ENCODE assay signal across 12 mouse cellular contexts in the genomic region with DNA sequence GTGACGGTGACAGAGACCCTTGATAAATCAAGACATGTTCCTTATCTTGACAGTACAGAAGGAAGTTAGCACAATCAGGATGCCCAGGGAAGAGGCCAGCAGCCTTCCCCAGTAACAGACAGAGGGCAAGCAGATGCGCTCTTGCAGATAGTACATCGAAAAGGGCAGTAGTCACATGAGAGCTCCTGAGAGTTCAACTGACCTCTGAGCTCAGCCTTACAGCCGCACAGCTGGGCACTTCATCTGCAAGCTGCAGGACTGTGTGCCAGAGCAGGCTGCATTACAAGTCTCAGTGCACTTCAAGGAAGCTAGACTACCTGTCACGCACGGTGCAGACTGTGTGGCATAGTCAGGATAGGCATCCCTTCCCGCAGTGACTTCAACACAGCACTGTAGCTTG.
DNase-seq lines count a peak whose midpoint lies in the region; ATAC-seq and TF ChIP-seq lines count a peak whose summit lies in the region.
"Had no signal": no experiment of that assay in that cellular context is flagged by ENCODE, and none has a peak within 500 bp of the region (broad histone marks: within the 10 kb centered on the region; RNA-seq: fewer than 3 reads in every experiment).

No protein-coding gene starts in this region.

- TF ChIP-seq CTCF in kidney, postnatal 0 days (IDR thresholded peaks at IDR 0.05; ENCODE audit: low read depth) = no peak

- no peak overlapping the region for H3K4me2 ChIP-seq in neural tube, embryonic 11.5 days (ENCODE audit: low read depth)
- no peak overlapping the region for H3K4me2 ChIP-seq in neural tube, embryonic 15.5 days
- H3K4me2 ChIP-seq in kidney, postnatal 0 days (ENCODE audit: low read length) = no peak overlapping the region
- H3K4me2 ChIP-seq in hindbrain, embryonic 16.5 days (ENCODE audit: low read length) = no peak overlapping the region
- H3K4me2 ChIP-seq: hindbrain, embryonic 15.5 days had no signal

- 74% methylated on average over 7 of the region's 7 CpGs for WGBS in neural tube, embryonic 11.5 days
- WGBS in neural tube, embryonic 15.5 days = 79% methylated on average over 7 of the region's 7 CpGs
- 72% methylated on average over 7 of the region's 7 CpGs for WGBS in kidney, postnatal 0 days
- 72% methylated on average over 7 of the region's 7 CpGs for WGBS in hindbrain, embryonic 16.5 days

- no peaks in the 10 kb centered on the region for H3K27me3 ChIP-seq in neural tube, embryonic 11.5 days (ENCODE audit: control insufficient read depth, insufficient read depth, low read length)
- no peaks in the 10 kb centered on the region for H3K27me3 ChIP-seq in neural tube, embryonic 15.5 days (replicated peaks)
- H3K27me3 ChIP-seq in kidney, postnatal 0 days (ENCODE audit: insufficient read depth, low read length) = no peaks in the 10 kb centered on the region
- H3K27me3 ChIP-seq in hindbrain, embryonic 16.5 days (replicated peaks; ENCODE audit: control insufficient read depth, insufficient read depth, low read length) = no peaks in the 10 kb centered on the region
- H3K27me3 ChIP-seq: hindbrain, embryonic 15.5 days had no signal

- no peaks in the 10 kb centered on the region for H3K4me1 ChIP-seq in neural tube, embryonic 11.5 days (ENCODE audit: control insufficient read depth, insufficient read depth, low read length)
- no peaks in the 10 kb centered on the region for H3K4me1 ChIP-seq in neural tube, embryonic 15.5 days
- H3K4me1 ChIP-seq in kidney, postnatal 0 days (replicated peaks; ENCODE audit: insufficient read depth, low read length) = no peaks in the 10 kb centered on the region
- no peaks in the 10 kb centered on the region for H3K4me1 ChIP-seq in hindbrain, embryonic 16.5 days (ENCODE audit: control insufficient read depth, insufficient read depth, low read depth, low read length)
- H3K4me1 ChIP-seq: hindbrain, embryonic 15.5 days; limb, embryonic 10.5 days had no signal

- H3K9ac ChIP-seq in neural tube, embryonic 11.5 days (ENCODE audit: low read length) = no peak overlapping the region
- H3K9ac ChIP-seq in neural tube, embryonic 15.5 days (replicated peaks) = no peak overlapping the region
- H3K9ac ChIP-seq in kidney, postnatal 0 days (ENCODE audit: low read depth, low read length) = no peak overlapping the region
- H3K9ac ChIP-seq in hindbrain, embryonic 16.5 days (ENCODE audit: low read depth, low read length) = no peak overlapping the region
- H3K9ac ChIP-seq: hindbrain, embryonic 15.5 days had no signal

- H3K36me3 ChIP-seq in neural tube, embryonic 11.5 days (ENCODE audit: control insufficient read depth, insufficient read depth, low read length) = no peaks in the 10 kb centered on the region
- H3K36me3 ChIP-seq in neural tube, embryonic 15.5 days = no peaks in the 10 kb centered on the region
- no peaks in the 10 kb centered on the region for H3K36me3 ChIP-seq in kidney, postnatal 0 days (ENCODE audit: insufficient read depth, low read length)
- H3K36me3 ChIP-seq in hindbrain, embryonic 16.5 days (ENCODE audit: control insufficient read depth, insufficient read depth, low read length) = no peaks in the 10 kb centered on the region
- H3K36me3 ChIP-seq: hindbrain, embryonic 15.5 days; limb, embryonic 10.5 days had no signal

- no peak overlapping the region for H3K4me3 ChIP-seq in neural tube, embryonic 11.5 days (ENCODE audit: low read depth, low read length)
- H3K4me3 ChIP-seq in neural tube, embryonic 15.5 days (replicated peaks) = no peak overlapping the region
- H3K4me3 ChIP-seq in kidney, postnatal 0 days (replicated peaks; ENCODE audit: low read depth, low read length) = no peak overlapping the region
- H3K4me3 ChIP-seq in hindbrain, embryonic 16.5 days (ENCODE audit: low read length) = no peak overlapping the region
- H3K4me3 ChIP-seq: hindbrain, embryonic 15.5 days; layer of hippocampus, adult 2 months; limb, embryonic 10.5 days had no signal

- no peaks in the 10 kb centered on the region for H3K9me3 ChIP-seq in neural tube, embryonic 11.5 days (ENCODE audit: control insufficient read depth, low read length)
- no peaks in the 10 kb centered on the region for H3K9me3 ChIP-seq in neural tube, embryonic 15.5 days (replicated peaks)
- H3K9me3 ChIP-seq in kidney, postnatal 0 days (replicated peaks; ENCODE audit: low read length) = no peaks in the 10 kb centered on the region
- H3K9me3 ChIP-seq in hindbrain, embryonic 16.5 days (ENCODE audit: control insufficient read depth, low read length) = no peaks in the 10 kb centered on the region
- H3K9me3 ChIP-seq: hindbrain, embryonic 15.5 days had no signal

- no peak overlapping the region for H3K27ac ChIP-seq in neural tube, embryonic 11.5 days (ENCODE audit: low read depth, low read length)
- no peak overlapping the region for H3K27ac ChIP-seq in neural tube, embryonic 15.5 days (replicated peaks)
- H3K27ac ChIP-seq in kidney, postnatal 0 days = no peak overlapping the region
- no peak overlapping the region for H3K27ac ChIP-seq in hindbrain, embryonic 16.5 days (ENCODE audit: low read depth, low read length)
- H3K27ac ChIP-seq: hindbrain, embryonic 15.5 days; layer of hippocampus, adult 2 months; limb, embryonic 10.5 days had no signal

- no peak for ATAC-seq in neural tube, embryonic 11.5 days (ENCODE audit: insufficient read depth, low FRiP score, low TSS enrichment)
- no peak for ATAC-seq in neural tube, embryonic 15.5 days (ENCODE audit: low FRiP score)
- no peak for ATAC-seq in kidney, postnatal 0 days (replicated peaks; ENCODE audit: low FRiP score, low read depth)
- peak; percentile 96 for ATAC-seq in megakaryocyte progenitor cell, adult 5-6 weeks (replicated peaks; ENCODE audit: poor library complexity)
- no peak for ATAC-seq in hindbrain, embryonic 16.5 days

- DNase-seq in neural tube, embryonic 11.5 days (ENCODE audit: low spot score) = peak; percentile 11
- DNase-seq in c-Kit-positive CD71-positive TER-119-positive erythroid progenitor cells, embryonic 14.5 days (ENCODE audit: low spot score) = peak; percentile 76
- peak; percentile 5 for DNase-seq in kidney, postnatal 0 days (ENCODE audit: low spot score)
- no peak for DNase-seq in adrenal gland, adult 8-10 months
- DNase-seq: cerebellum, postnatal 25 days; right cerebral cortex, adult 18-20 months had no signal
